Comparison of ENCODE assay signal across 8 mouse cellular contexts in genomic region chr11:9118421-9119121, GRCm38 (mm10). TPM values are rescaled to one million over a fixed set of nuclear protein-coding genes. Genes with fewer than 3 reads are reported as not detected.
A peak's percentile ranks its signal among the peaks of the same experiment; 100 is the strongest.
DNase-seq lines count a peak whose midpoint lies in the region; ATAC-seq and TF ChIP-seq lines count a peak whose summit lies in the region.

No protein-coding gene starts in this region.

- H3K9me3 ChIP-seq in heart, embryonic 12.5 days (replicated peaks): no peaks in the 10 kb centered on the region
- no peaks in the 10 kb centered on the region for H3K9me3 ChIP-seq in kidney, postnatal 0 days (replicated peaks; ENCODE audit: low read length)
- H3K9me3 ChIP-seq in stomach, embryonic 16.5 days (replicated peaks; ENCODE audit: control insufficient read depth, low read length): no peaks in the 10 kb centered on the region

- peak overlapping the region; percentile 96 for H3K4me2 ChIP-seq in heart, embryonic 12.5 days
- H3K4me2 ChIP-seq in kidney, postnatal 0 days (ENCODE audit: low read length): peak overlapping the region; percentile 83
- peak overlapping the region; percentile 69 for H3K4me2 ChIP-seq in stomach, embryonic 16.5 days (ENCODE audit: low read depth, low read length)

- peaks cover 35% of the 10 kb centered on the region for H3K4me1 ChIP-seq in heart, embryonic 12.5 days (replicated peaks)
- H3K4me1 ChIP-seq in kidney, postnatal 0 days (replicated peaks; ENCODE audit: insufficient read depth, low read length): peaks cover 10% of the 10 kb centered on the region; the same call in 1 of the 2 replicates
- H3K4me1 ChIP-seq in stomach, embryonic 16.5 days (ENCODE audit: control insufficient read depth, insufficient read depth, low read length): peaks cover 20% of the 10 kb centered on the region

- H3K9ac ChIP-seq in heart, embryonic 12.5 days: peak overlapping the region; percentile 73
- H3K9ac ChIP-seq in kidney, postnatal 0 days (ENCODE audit: low read depth, low read length): peak overlapping the region; percentile 46; the same call in 1 of the 2 replicates
- peak overlapping the region; percentile 30 for H3K9ac ChIP-seq in stomach, embryonic 16.5 days (ENCODE audit: low read length)

- H3K36me3 ChIP-seq in heart, embryonic 12.5 days: 0 out of 2 replicates have a peak, but pooled peaks cover 3% of the 10 kb centered on the region
- H3K36me3 ChIP-seq in kidney, postnatal 0 days (ENCODE audit: insufficient read depth, low read length): no peaks in the 10 kb centered on the region
- H3K36me3 ChIP-seq in stomach, embryonic 16.5 days (ENCODE audit: control insufficient read depth, insufficient read depth, low read length): no peaks in the 10 kb centered on the region

- peak; percentile 56 for ATAC-seq in heart, embryonic 12.5 days (ENCODE audit: insufficient number of reproducible peaks, low FRiP score)
- ATAC-seq in kidney, postnatal 0 days (replicated peaks; ENCODE audit: low FRiP score, low read depth): peak; percentile 68
- peak; percentile 78 for ATAC-seq in stomach, embryonic 16.5 days (ENCODE audit: insufficient read depth, low FRiP score)
- no peak for ATAC-seq in inflammation-experienced regulatory T-cells, adult 6 months

- no peak for TF ChIP-seq CTCF in kidney, postnatal 0 days (IDR thresholded peaks at IDR 0.05; ENCODE audit: low read depth)

- peak overlapping the region; percentile 75; the same call in 1 of the 2 replicates for H3K27ac ChIP-seq in heart, embryonic 12.5 days (ENCODE audit: poor library complexity, severe bottlenecking)
- H3K27ac ChIP-seq in kidney, postnatal 0 days: 0 out of 2 replicates have a peak overlapping the region, but pooled peaks have one; percentile 31
- H3K27ac ChIP-seq in stomach, embryonic 16.5 days (ENCODE audit: low read length): peak overlapping the region; percentile 40; the same call in 1 of the 2 replicates

- WGBS in heart, embryonic 12.5 days: under 1% methylated on average over 40 of the region's 40 CpGs
- under 1% methylated on average over 40 of the region's 40 CpGs for WGBS in kidney, postnatal 0 days
- 2% methylated on average over 40 of the region's 40 CpGs for WGBS in stomach, embryonic 16.5 days

- peak overlapping the region; percentile 63 for H3K4me3 ChIP-seq in heart, embryonic 12.5 days
- peak overlapping the region; percentile 45 for H3K4me3 ChIP-seq in kidney, postnatal 0 days (replicated peaks; ENCODE audit: low read depth, low read length)
- H3K4me3 ChIP-seq in stomach, embryonic 16.5 days (replicated peaks; ENCODE audit: low read length): peak overlapping the region; percentile 50

- DNase-seq in ovary, postnatal 36 days (ENCODE audit: low spot score): peak; percentile 34
- DNase-seq in ovary, postnatal 14 days (ENCODE audit: low spot score): no peak
- peak; percentile 56 for DNase-seq in embryo, embryonic 9.5 days (ENCODE audit: extremely low spot score)
- DNase-seq in kidney, postnatal 0 days (ENCODE audit: low spot score): peak; percentile 58
- peak; percentile 50 to 54 for DNase-seq in lung, postnatal 4 days

- peaks cover 13% of the 10 kb centered on the region; the same call in 1 of the 2 replicates for H3K27me3 ChIP-seq in heart, embryonic 12.5 days (replicated peaks)
- H3K27me3 ChIP-seq in kidney, postnatal 0 days (ENCODE audit: insufficient read depth, low read length): peaks cover 4% of the 10 kb centered on the region; the same call in 1 of the 2 replicates
- peaks cover 31% of the 10 kb centered on the region for H3K27me3 ChIP-seq in stomach, embryonic 16.5 days (ENCODE audit: control insufficient read depth, insufficient read depth, low read length)

RNA-seq across cellular contexts. Expression of gene Upp1, which starts 0.7 kb away (rescaled TPM):
- 23.3 and 25.1 TPM in 2 replicates for polyA plus RNA-seq in heart, embryonic 12.5 days (2016; fragmentation: Nextera tagmentation; extraction: Ambion mirVana)
- 18.7 and 22.2 TPM in 2 replicates for polyA plus RNA-seq in kidney, postnatal 0 days (2015; fragmentation: Nextera tagmentation; extraction: Ambion mirVana)
- polyA plus RNA-seq in stomach, embryonic 16.5 days (2015; fragmentation: Nextera tagmentation; extraction: Ambion mirVana): 14.1 and 17.3 TPM in 2 replicates
- polyA plus RNA-seq in inflammation-experienced regulatory T-cells, adult 6 months (2017; shearing (Covaris generic)): under 1 TPM in 2 of 3 experiments, not detected in 1; 0.59 to 0.75 TPM
